Mouse (Mus musculus): Measurements from ENCODE around the gene Slc25a33. TPM values are rescaled to one million over a fixed set of nuclear protein-coding genes. Genes with fewer than 3 reads are reported as not detected.
"Not testable (repeated sequence)": the region's sequence is repeated elsewhere in the genome, so short reads cannot be mapped to it uniquely, and the experiment has no call there.

Slc25a33 gene
- polyA plus RNA-seq, 1 experiment from 2014 or later: 10.3 TPM

DNA sequence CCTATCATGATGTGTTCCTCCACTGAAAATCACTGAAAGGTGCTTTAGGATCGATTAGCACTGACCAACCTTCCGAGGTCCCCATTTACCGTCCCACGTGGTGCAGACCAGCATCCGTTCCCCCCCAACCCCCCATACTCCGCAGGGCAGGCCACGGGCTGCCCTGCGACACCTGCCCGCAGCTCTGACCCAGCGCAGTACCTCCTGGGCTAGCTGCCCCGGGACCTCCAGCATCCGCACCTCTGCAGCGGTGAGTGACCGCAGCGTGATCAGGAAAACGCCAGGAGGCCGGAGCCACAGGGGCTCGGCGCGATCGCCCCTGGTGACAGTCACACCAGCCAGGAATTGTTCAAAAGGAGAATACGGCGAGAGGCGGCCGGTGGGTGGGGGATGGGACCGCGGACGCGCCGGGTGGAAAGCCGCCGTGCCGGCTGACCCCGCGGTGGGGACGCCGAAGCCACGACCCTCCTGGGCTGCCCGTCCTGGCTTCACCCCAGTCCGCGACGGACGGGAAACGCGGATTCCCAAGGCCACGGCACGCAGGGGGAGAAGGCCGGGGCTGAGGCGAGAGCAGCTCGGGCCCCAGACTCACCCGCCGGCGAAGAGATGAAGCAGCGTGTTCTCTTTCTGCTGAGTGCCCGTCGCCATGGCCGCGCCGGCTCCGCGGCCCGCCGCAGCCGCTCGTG, 526 bp downstream of the Slc25a33 start:
- H3K9me3 ChIP-seq: no peaks in the 10 kb centered on the region
- peak; percentile 72 for ATAC-seq

DNA sequence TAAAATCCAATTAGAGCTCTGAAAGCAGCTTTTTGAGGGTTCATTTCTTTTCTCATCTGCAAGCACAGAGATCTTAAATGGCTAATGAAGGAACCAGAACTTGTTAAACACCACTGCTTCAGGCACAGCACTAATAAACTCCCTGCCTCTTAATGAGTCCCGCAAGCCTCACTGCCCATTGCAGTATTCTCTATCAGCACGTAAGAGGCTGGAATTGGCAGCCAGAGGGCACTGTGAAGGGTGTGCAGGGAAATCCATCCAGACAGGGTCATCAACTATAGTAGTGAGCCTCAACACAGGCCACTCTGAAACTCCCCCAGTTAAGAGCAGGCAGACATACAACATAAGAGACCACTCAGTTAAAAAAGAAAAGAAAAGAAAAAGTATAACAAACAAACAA, 1.7 kb downstream of the Slc25a33 start:
- no peaks in the 10 kb centered on the region for H3K27me3 ChIP-seq (replicated peaks)
- no peaks in the 10 kb centered on the region for H3K9me3 ChIP-seq
- no peaks in the 10 kb centered on the region for H3K36me3 ChIP-seq
- no peak for ATAC-seq
- no peak overlapping the region for H3K9ac ChIP-seq
- H3K4me3 ChIP-seq (replicated peaks): no peak overlapping the region
- H3K27ac ChIP-seq: no peak overlapping the region
- WGBS: 47% methylated on average over 2 of the region's 2 CpGs
- no peak overlapping the region for H3K4me2 ChIP-seq (replicated peaks)
- peaks cover 20% of the 10 kb centered on the region for H3K4me1 ChIP-seq (replicated peaks)

More for the DNA sequence above, 526 bp downstream of the Slc25a33 start:
- WGBS: under 1% methylated on average over 55 of the region's 65 CpGs
- Histone ChIP-seq H3K27ac (peak overlapping the region; percentile 68), H3K36me3 (no peaks in the 10 kb centered on the region), H3K9ac (peak overlapping the region; percentile 80), H3K4me3 (replicated peaks) (peak overlapping the region; percentile 74), H3K4me2 (replicated peaks) (peak overlapping the region; percentile 98), H3K27me3 (replicated peaks) (0 out of 2 replicates have a peak, but pooled peaks cover 2% of the 10 kb centered on the region), H3K4me1 (replicated peaks) (peaks cover 20% of the 10 kb centered on the region)

GRCm38 (mm10) chr4:149765201-149765600, 8.9 kb downstream of the Slc25a33 start:
- Histone ChIP-seq H3K4me3 (replicated peaks) (no peak overlapping the region), H3K9ac (no peak overlapping the region), H3K9me3 (no peaks in the 10 kb centered on the region), H3K27ac (no peak overlapping the region), H3K27me3 (replicated peaks) (no peaks in the 10 kb centered on the region), H3K4me2 (replicated peaks) (no peak overlapping the region), H3K4me1 (replicated peaks) (no peaks in the 10 kb centered on the region), H3K36me3 (no peaks in the 10 kb centered on the region)
- 87% methylated on average over 5 of the region's 5 CpGs for WGBS
- ATAC-seq: no peak

GRCm38 (mm10) chr4:149763335-149763734, 10.7 kb downstream of the Slc25a33 start:
- Histone ChIP-seq H3K9me3 (no peaks in the 10 kb centered on the region), H3K4me2 (replicated peaks) (no peak overlapping the region), H3K27ac (no peak overlapping the region), H3K27me3 (replicated peaks) (no peaks in the 10 kb centered on the region), H3K4me3 (replicated peaks) (no peak overlapping the region), H3K36me3 (no peaks in the 10 kb centered on the region), H3K9ac (no peak overlapping the region), H3K4me1 (replicated peaks) (no peaks in the 10 kb centered on the region)
- WGBS: 85% methylated on average over 2 of the region's 2 CpGs
- ATAC-seq: no peak

GRCm38 (mm10) chr4:149759517-149759916, 14.6 kb downstream of the Slc25a33 start:
- WGBS: 50% methylated on average over 5 of the region's 5 CpGs
- Histone ChIP-seq H3K4me1 (replicated peaks) (no peaks in the 10 kb centered on the region), H3K36me3 (no peaks in the 10 kb centered on the region), H3K27ac (no peak overlapping the region), H3K9me3 (no peaks in the 10 kb centered on the region), H3K9ac (no peak overlapping the region), H3K4me3 (replicated peaks) (no peak overlapping the region), H3K4me2 (replicated peaks) (no peak overlapping the region), H3K27me3 (replicated peaks) (no peaks in the 10 kb centered on the region)
- no peak for ATAC-seq

DNA sequence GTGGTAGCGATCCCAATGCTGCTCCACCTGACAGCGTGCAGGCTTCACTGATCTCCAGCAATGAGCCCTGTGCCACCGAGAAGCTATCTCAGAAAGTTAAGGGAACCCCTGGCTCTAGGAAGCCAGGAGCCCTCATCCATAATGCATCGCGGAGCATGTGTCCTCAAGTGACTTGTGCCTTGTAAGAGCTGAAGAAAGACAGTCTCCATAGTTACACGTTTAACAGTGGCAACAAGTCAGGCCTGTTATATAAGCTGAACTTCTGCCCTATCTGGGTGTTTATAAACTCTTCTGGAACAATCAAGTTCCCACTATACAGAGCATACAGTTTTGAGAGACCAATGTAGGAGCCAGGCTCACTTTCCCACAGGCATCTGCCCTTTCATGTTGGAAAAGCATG, 15.7 kb downstream of the Slc25a33 start:
- Histone ChIP-seq H3K27me3 (replicated peaks) (no peaks in the 10 kb centered on the region), H3K4me1 (replicated peaks) (no peaks in the 10 kb centered on the region), H3K36me3 (no peaks in the 10 kb centered on the region), H3K9me3 (no peaks in the 10 kb centered on the region), H3K9ac (no peak overlapping the region), H3K4me2 (replicated peaks) (no peak overlapping the region), H3K4me3 (replicated peaks) (no peak overlapping the region), H3K27ac (no peak overlapping the region)
- WGBS: 64% methylated on average over 6 of the region's 6 CpGs
- ATAC-seq: no peak

DNA sequence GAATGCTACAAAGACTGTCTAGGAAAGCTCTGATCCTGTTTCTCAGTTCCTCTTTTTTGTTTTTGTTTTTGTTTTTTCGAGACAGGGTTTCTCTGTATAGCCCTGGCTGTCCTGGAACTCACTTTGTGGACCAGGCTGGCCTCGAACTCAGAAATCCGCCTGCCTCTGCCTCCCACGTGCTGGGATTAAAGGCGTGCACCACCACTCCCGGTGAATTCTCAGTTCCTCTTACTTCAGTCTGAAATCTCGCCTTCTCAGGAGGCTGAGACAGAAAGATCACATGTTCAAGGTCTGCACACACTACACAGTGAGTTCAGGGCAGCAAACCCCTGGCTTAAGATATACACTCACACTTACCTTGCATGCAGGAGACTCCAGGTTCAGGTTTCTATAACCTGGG, 17.5 kb downstream of the Slc25a33 start:
- H3K4me2 ChIP-seq (replicated peaks); H3K9me3 ChIP-seq; H3K9ac ChIP-seq; H3K4me3 ChIP-seq (replicated peaks); H3K4me1 ChIP-seq (replicated peaks); H3K27ac ChIP-seq; H3K36me3 ChIP-seq; ATAC-seq; H3K27me3 ChIP-seq (replicated peaks): not testable (repeated sequence)
- WGBS: 88% methylated on average over 7 of the region's 7 CpGs

DNA sequence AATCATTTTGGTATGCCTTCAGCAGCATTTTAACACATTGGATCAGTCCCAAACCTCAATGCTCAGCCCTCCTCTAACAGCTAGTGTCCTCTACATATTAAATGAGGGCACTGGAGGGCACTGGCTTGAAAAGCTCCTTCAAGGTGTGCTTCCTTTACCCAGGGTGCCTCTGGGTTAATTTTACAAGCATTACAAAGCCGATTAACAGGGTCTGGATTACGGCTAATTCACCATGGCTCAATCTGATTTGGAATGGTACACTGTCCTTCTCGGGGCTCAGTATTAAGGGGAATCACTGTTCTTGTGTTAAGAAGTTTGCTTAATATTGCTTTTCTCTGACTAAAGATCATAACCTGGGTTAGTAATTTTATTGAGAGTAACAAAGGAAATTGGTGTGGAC, 21.2 kb downstream of the Slc25a33 start:
- ATAC-seq: no peak
- no peaks in the 10 kb centered on the region for H3K27me3 ChIP-seq (replicated peaks)

GRCm38 (mm10) chr4:149752124-149752799, 21.8 kb downstream of the Slc25a33 start:
- Histone ChIP-seq H3K9ac (no peak overlapping the region), H3K4me2 (replicated peaks) (no peak overlapping the region), H3K27me3 (replicated peaks) (no peaks in the 10 kb centered on the region), H3K4me1 (replicated peaks) (no peaks in the 10 kb centered on the region), H3K27ac (no peak overlapping the region), H3K4me3 (replicated peaks) (no peak overlapping the region), H3K36me3 (no peaks in the 10 kb centered on the region), H3K9me3 (no peaks in the 10 kb centered on the region)
- 33% methylated on average over 17 of the region's 17 CpGs for WGBS
- no peak for ATAC-seq

More for the DNA sequence above, 21.2 kb downstream of the Slc25a33 start:
- WGBS: 87% methylated on average over 3 of the region's 3 CpGs
- Histone ChIP-seq H3K4me2 (replicated peaks) (no peak overlapping the region), H3K9me3 (no peaks in the 10 kb centered on the region), H3K4me1 (replicated peaks) (no peaks in the 10 kb centered on the region), H3K4me3 (replicated peaks) (no peak overlapping the region), H3K36me3 (no peaks in the 10 kb centered on the region), H3K9ac (no peak overlapping the region), H3K27ac (no peak overlapping the region)

- Histone ChIP-seq H3K4me3 (replicated peaks) (no peak overlapping the region), H3K36me3 (no peaks in the 10 kb centered on the region), H3K27me3 (replicated peaks) (no peaks in the 10 kb centered on the region), H3K9me3 (no peaks in the 10 kb centered on the region), H3K9ac (no peak overlapping the region), H3K4me2 (replicated peaks) (no peak overlapping the region), H3K4me1 (replicated peaks) (no peaks in the 10 kb centered on the region), H3K27ac (no peak overlapping the region)
- WGBS: 43% methylated on average over 5 of the region's 5 CpGs
- no peak for ATAC-seq
These were observed 23.4 kb downstream of the Slc25a33 start for GRCm38 (mm10) chr4:149750671-149751070.

DNA sequence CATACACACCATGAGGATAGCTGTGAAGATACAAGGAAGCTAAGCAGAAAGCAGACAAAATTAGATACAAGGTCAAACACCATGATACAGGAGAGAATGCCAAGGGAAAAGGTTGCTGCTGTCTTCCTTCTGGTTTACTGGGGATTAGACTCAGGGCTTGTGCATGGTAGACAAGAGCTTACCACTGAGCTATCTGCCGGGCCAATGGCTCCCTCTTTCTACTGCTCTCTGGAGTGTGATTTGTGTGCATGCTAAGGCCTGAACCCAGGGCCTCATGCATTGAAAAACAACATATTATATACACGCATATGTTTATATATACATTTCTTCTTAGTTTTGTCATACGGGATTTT, 24.4 kb downstream of the Slc25a33 start:
- not testable (repeated sequence) for H3K9me3 ChIP-seq; H3K36me3 ChIP-seq; H3K27ac ChIP-seq; ATAC-seq; H3K4me2 ChIP-seq (replicated peaks); H3K9ac ChIP-seq; H3K4me3 ChIP-seq (replicated peaks); H3K4me1 ChIP-seq (replicated peaks); H3K27me3 ChIP-seq (replicated peaks)
- 85% methylated on average over 3 of the region's 3 CpGs for whole genome bisulfite sequencing

DNA sequence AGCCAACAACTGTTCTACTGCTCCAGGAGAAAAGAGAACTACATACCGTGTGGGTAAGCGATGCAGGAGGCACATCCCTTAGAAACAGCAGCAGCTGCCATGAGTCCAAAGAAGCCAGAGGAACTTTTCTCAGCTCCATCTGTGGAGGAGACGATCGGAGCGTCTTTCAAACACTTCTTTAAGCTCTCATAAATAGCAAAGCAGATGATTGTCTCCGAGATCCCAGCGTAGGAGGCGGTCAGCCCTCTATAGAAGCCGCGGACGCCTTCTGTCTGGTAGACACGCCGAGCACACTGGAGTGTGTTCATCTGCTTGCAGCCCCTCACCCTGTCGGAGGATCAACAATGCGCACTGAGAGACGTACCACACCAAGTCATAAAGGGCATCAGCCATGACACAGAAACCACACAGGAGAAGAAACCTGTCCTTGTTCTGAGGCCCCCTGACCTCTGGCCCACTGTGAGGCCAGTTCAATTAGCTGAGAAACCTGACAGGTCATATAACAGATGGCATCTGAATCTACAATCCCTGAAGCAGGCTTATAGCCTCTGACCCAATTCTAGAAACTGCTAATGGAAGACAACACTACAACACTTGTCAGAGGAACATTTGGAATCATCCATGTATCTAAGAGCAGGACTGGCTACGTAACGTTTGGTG, 24.9 kb downstream of the Slc25a33 start:
- no peaks in the 10 kb centered on the region for H3K4me1 ChIP-seq (replicated peaks)
- no peak overlapping the region for H3K4me3 ChIP-seq (replicated peaks)
- no peaks in the 10 kb centered on the region for H3K9me3 ChIP-seq
- H3K9ac ChIP-seq: no peak overlapping the region
- WGBS: 85% methylated on average over 18 of the region's 18 CpGs
- no peaks in the 10 kb centered on the region for H3K36me3 ChIP-seq
- H3K4me2 ChIP-seq (replicated peaks): no peak overlapping the region
- H3K27me3 ChIP-seq (replicated peaks): no peaks in the 10 kb centered on the region
- ATAC-seq: no peak
- H3K27ac ChIP-seq: no peak overlapping the region

Data from intestine, embryonic 15.5 days (tissue).